Mouse (Mus musculus): ENCODE data around the gene Lingo3.
"Not testable (repeated sequence)": the region's sequence is repeated elsewhere in the genome, so short reads cannot be mapped to it uniquely, and the experiment has no call there.

The Lingo3 gene

GRCm38 (mm10) chr10:80821991-80822390 lies 21.8 kb downstream of the Lingo3 start:
- DNase-seq (ENCODE audit: low read depth, low spot score), result no peak

- no peak for DNase-seq (ENCODE audit: low read depth, low spot score)
Observed at GRCm38 (mm10) chr10:80819406-80819805, 24.4 kb downstream of the Lingo3 start.

GRCm38 (mm10) chr10:80818599-80819281 lies 25.1 kb downstream of the Lingo3 start:
- no peak for DNase-seq (ENCODE audit: low read depth, low spot score)

GRCm38 (mm10) chr10:80817955-80818354 lies 25.9 kb downstream of the Lingo3 start:
- DNase-seq (ENCODE audit: low read depth, low spot score), result not testable (repeated sequence)

GRCm38 (mm10) chr10:80817164-80817563 lies 26.7 kb downstream of the Lingo3 start:
- no peak for DNase-seq (ENCODE audit: low read depth, low spot score)

GRCm38 (mm10) chr10:80816303-80816702 lies 27.5 kb downstream of the Lingo3 start:
- not testable (repeated sequence) for DNase-seq (ENCODE audit: low read depth, low spot score)

GRCm38 (mm10) chr10:80814800-80815199 lies 29.0 kb downstream of the Lingo3 start:
- DNase-seq (ENCODE audit: low read depth, low spot score), result no peak

GRCm38 (mm10) chr10:80813366-80813765 lies 30.5 kb downstream of the Lingo3 start, which contains the start of gene Jsrp1:
TSS of gene Jsrp1 (minus strand) at chr10:80813498.
- no peak for DNase-seq (ENCODE audit: low read depth, low spot score)

GRCm38 (mm10) chr10:80812391-80813041 lies 31.3 kb downstream of the Lingo3 start:
- DNase-seq (ENCODE audit: low read depth, low spot score), result no peak

- no peak for DNase-seq (ENCODE audit: low read depth, low spot score)
Observed at GRCm38 (mm10) chr10:80810084-80810483, 33.8 kb downstream of the Lingo3 start.

- DNase-seq (ENCODE audit: low read depth, low spot score), result no peak
Observed at GRCm38 (mm10) chr10:80808985-80809632, 34.7 kb downstream of the Lingo3 start.

- DNase-seq (ENCODE audit: low read depth, low spot score), result no peak
Observed at GRCm38 (mm10) chr10:80808099-80808984, 35.5 kb downstream of the Lingo3 start.

GRCm38 (mm10) chr10:80807057-80807627 lies 36.7 kb downstream of the Lingo3 start:
- peak; percentile 55 for DNase-seq (ENCODE audit: low read depth, low spot score)

GRCm38 (mm10) chr10:80806341-80807056 lies 37.3 kb downstream of the Lingo3 start:
- DNase-seq (ENCODE audit: low read depth, low spot score), result no peak

- DNase-seq (ENCODE audit: low read depth, low spot score), result peak; percentile 46
Observed at GRCm38 (mm10) chr10:80805925-80806324, 37.9 kb downstream of the Lingo3 start.

- no peak for DNase-seq (ENCODE audit: low read depth, low spot score)
Observed at GRCm38 (mm10) chr10:80805322-80805721, 38.5 kb downstream of the Lingo3 start.

GRCm38 (mm10) chr10:80804916-80805315 lies 38.9 kb downstream of the Lingo3 start, which contains the start of gene Amh:
TSS of gene Amh (plus strand) at chr10:80805243.
- DNase-seq (ENCODE audit: low read depth, low spot score), result no peak

GRCm38 (mm10) chr10:80804340-80804739 lies 39.5 kb downstream of the Lingo3 start:
- no peak for DNase-seq (ENCODE audit: low read depth, low spot score)

- no peak for DNase-seq (ENCODE audit: low read depth, low spot score)
Observed at GRCm38 (mm10) chr10:80802996-80803395, 40.8 kb downstream of the Lingo3 start.

GRCm38 (mm10) chr10:80802204-80802912 lies 41.5 kb downstream of the Lingo3 start:
- no peak for DNase-seq (ENCODE audit: low read depth, low spot score)

Measured in embryo, embryonic 11.5 days (tissue).